Mouse (Mus musculus) heart, adult 2 months (tissue): ENCODE data around the gene St7l.

Source experiments
- CTCF ChIP-seq: fragments of 200-600 bp; IDR thresholded peaks from 2 replicates; pipeline ENCODE4 v1.8.1; 2022; ENCODE audit warnings: antibody characterized with exemption, mild to moderate bottlenecking, moderate library complexity
- POLR2A ChIP-seq: fragments of 200-500 bp; IDR thresholded peaks from 2 replicates; pipeline ENCODE4 v1.6.1; 2011; ENCODE audit warnings: mild to moderate bottlenecking, low read depth, low read length, control low read depth; ENCODE audit not compliant: insufficient read depth

DNA sequence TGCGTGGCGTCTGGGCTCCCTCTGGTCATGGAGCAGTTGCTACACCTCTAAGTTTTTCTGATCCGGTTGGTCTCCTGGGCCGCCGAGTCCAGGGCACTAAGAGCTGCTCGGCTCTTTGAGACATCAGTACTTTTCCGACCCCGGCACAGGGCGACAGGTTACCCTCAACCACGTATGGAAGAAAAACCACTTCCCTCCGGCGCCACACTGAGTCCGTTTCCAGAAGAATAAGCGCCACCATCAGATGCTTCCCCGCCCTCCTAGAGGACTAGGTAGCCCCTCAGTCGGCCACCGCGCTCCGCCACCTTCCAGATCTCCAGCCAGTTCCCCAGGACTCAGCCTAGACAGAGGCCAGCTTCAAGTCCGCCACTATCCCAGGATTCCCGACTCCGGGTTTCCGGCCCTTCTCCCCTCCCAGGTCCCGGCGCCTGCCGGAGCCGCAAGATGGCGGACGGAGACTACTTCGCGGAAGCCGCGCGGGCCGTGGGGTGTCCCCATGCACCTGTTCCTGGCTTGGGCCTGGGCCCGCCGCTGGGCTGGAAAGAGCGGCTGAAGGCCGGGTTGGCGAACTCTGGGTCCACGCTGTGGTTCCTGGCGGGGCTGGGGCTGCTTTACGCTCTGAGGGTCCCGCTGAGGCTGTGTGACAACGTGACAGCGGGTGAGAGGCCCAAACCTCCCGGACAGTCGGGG lies 991 bp downstream of the St7l start:
- TF ChIP-seq CTCF (no peak), POLR2A (peak; percentile 79)
